Mouse (Mus musculus): ENCODE data around the gene Gng7.

DNA sequence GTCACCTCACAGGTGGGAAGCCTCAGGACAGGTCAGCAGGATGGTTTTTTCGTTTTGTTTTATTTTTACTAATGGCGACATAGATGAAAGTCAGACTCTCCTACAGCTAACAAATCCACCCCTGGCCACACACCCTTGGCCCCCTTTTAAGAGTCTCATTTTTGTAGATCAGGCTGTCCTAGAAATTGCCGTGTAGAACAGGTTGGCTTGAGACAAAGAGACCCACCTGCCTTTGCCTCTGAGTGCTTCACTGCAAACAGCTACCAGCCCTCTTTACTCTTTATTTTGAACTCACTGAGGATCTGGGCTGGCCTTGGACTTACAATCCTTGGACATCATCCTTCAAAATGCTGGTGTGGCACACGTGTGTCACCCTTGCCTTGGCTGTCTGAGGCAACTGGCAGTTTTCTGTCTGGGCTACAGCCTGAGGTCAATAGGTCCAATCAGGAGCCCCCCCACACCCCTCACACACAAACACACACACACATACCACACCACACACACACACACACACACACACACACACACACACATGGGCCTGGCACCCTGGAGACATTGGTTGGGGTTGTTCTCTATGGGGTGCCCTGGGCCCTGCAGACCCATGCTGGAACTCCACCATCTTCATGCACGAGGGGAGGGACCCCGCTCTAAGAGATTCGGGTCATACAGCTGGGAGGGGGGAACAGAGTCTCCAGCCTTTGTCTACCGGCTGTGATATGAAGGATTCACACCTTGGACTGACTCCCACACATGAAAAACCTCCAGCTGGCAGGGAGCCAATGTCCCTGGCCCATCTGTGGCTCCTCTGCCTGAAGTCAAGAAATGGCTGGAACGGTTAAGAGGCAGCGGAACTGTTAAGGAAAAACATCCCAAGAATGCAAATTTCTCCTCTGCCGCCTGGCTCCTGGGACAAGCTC, 42.4 kb downstream of the Gng7 start:
- TF ChIP-seq CTCF (IDR thresholded peaks at IDR 0.05; ENCODE audit: borderline replicate concordance, control insufficient read depth, extremely low read depth, insufficient read depth, low read length, poor library complexity) (no peak), POLR2A (IDR thresholded peaks at IDR 0.05; ENCODE audit: control insufficient read depth, extremely low read depth, insufficient read depth, low read length, poor library complexity) (no peak)
